Mouse (Mus musculus) limb, embryonic 14.5 days (tissue): ENCODE measurements around the gene Whamm. TPM values are rescaled to one million over a fixed set of nuclear protein-coding genes. Genes with fewer than 3 reads are reported as not detected.

Experiments
- ATAC-seq: fragments of 200-750 bp; cut with Nextera tagmentation; 2 replicates; pipeline ENCODE4 v1.8.0; 2017; ENCODE audit warnings: low read depth, moderate number of reproducible peaks, moderate TSS enrichment; ENCODE audit not compliant: low FRiP score
- DNase-seq: peaks from one replicate; pipeline ENCODE4 v3.0.0-alpha.2; 2015; ENCODE audit warnings: low spot score
- H3K27ac ChIP-seq: fragments of 300-500 bp; sonication (generic); replicated peaks from 2 replicates; pipeline ENCODE4 v1.5.1; 2014; ENCODE audit warnings: low read depth, mild to moderate bottlenecking, low read length, moderate library complexity, mixed read lengths
- H3K27me3 ChIP-seq: fragments of 300-500 bp; sonication (generic); 2 replicates; pipeline ENCODE4 v1.6.1; 2014; ENCODE audit warnings: low read length, mixed read lengths; ENCODE audit not compliant: control insufficient read depth, insufficient read depth
- H3K36me3 ChIP-seq: fragments of 300-500 bp; sonication (generic); 2 replicates; pipeline ENCODE4 v1.6.1; 2014; ENCODE audit warnings: mild to moderate bottlenecking, low read length, moderate library complexity, mixed read lengths; ENCODE audit not compliant: control insufficient read depth, insufficient read depth
- H3K4me1 ChIP-seq: fragments of 300-500 bp; sonication (generic); 2 replicates; pipeline ENCODE4 v1.6.1; 2014; ENCODE audit warnings: antibody characterized with exemption, low read length, mixed read lengths; ENCODE audit not compliant: control insufficient read depth, insufficient read depth
- H3K4me2 ChIP-seq: fragments of 300-500 bp; sonication (generic); replicated peaks from 2 replicates; pipeline ENCODE4 v1.6.1; 2014; ENCODE audit warnings: low read depth, mild to moderate bottlenecking, low read length, moderate library complexity; ENCODE audit not compliant: severe bottlenecking
- H3K4me3 ChIP-seq: fragments of 300-500 bp; sonication (generic); replicated peaks from 2 replicates; pipeline ENCODE4 v1.5.1; 2014; ENCODE audit warnings: low read length
- H3K9ac ChIP-seq: fragments of 300-500 bp; sonication (generic); 2 replicates; pipeline ENCODE4 v1.6.1; 2014; ENCODE audit warnings: mild to moderate bottlenecking, low read depth, low read length, moderate library complexity; ENCODE audit not compliant: severe bottlenecking
- H3K9me3 ChIP-seq: fragments of 300-500 bp; sonication (generic); 2 replicates; pipeline ENCODE4 v1.6.1; 2016; ENCODE audit warnings: low read length; ENCODE audit not compliant: control insufficient read depth
- POLR2A ChIP-seq: fragments of 200-500 bp; IDR thresholded peaks from 2 replicates; pipeline ENCODE4 v1.8.0; 2012; ENCODE audit warnings: inconsistent platforms, mild to moderate bottlenecking, moderate library complexity, borderline replicate concordance; ENCODE audit not compliant: insufficient read depth, insufficient read length; ENCODE audit errors: extremely low read depth
- WGBS: fragments of 180-500 bp; shearing (Covaris S2); extraction: QIAGEN DNeasy Blood & Tissue Kit; methylation state at CpG from one replicate; pipeline ENCODE4 v1.1.7; 2014; 5-methylcytosine and 5-hydroxymethylcytosine counted together
- polyA plus RNA-seq, 2 experiments: library from polyadenylated mRNA; depleted of rRNA in 1 of 2; stranded (reverse) in 1 of 2; unstranded in 1 of 2; fragments of >200 nt; fragmentation: Nextera tagmentation in 1 of 2; extraction: Ambion mirVana in 1 of 2; gene quantifications; 2 replicates each; pipeline versions ENCODE4 v1.2.1 to v1.2.3; 2012 to 2014

The Whamm gene
- polyA plus RNA-seq, 2 experiments: 5.4 to 10.4 TPM

GRCm38 (mm10) chr7:81610125-81610524, 39.1 kb downstream of the Whamm start:
- Histone ChIP-seq H3K4me3 (no peak overlapping the region), H3K4me2 (no peak overlapping the region), H3K9me3 (no peaks in the 10 kb centered on the region), H3K27ac (no peak overlapping the region), H3K4me1 (no peaks in the 10 kb centered on the region), H3K27me3 (no peaks in the 10 kb centered on the region), H3K9ac (no peak overlapping the region), H3K36me3 (peaks cover 8% of the 10 kb centered on the region; the same call in 1 of the 2 replicates)
- no peak for ATAC-seq
- WGBS: 67% methylated on average over 18 of the region's 18 CpGs
- DNase-seq: no peak
- no peak for TF ChIP-seq POLR2A

GRCm38 (mm10) chr7:81612856-81613635, 42.0 kb downstream of the Whamm start:
- no peaks in the 10 kb centered on the region for H3K4me1 ChIP-seq
- no peak for DNase-seq
- peaks cover 8% of the 10 kb centered on the region; the same call in 1 of the 2 replicates for H3K36me3 ChIP-seq
- ATAC-seq: no peak
- H3K4me3 ChIP-seq: no peak overlapping the region
- WGBS: 83% methylated on average over 13 of the region's 13 CpGs
- H3K9me3 ChIP-seq: no peaks in the 10 kb centered on the region
- no peaks in the 10 kb centered on the region for H3K27me3 ChIP-seq
- H3K27ac ChIP-seq: no peak overlapping the region
- no peak for TF ChIP-seq POLR2A
- H3K9ac ChIP-seq: no peak overlapping the region
- no peak overlapping the region for H3K4me2 ChIP-seq

DNA sequence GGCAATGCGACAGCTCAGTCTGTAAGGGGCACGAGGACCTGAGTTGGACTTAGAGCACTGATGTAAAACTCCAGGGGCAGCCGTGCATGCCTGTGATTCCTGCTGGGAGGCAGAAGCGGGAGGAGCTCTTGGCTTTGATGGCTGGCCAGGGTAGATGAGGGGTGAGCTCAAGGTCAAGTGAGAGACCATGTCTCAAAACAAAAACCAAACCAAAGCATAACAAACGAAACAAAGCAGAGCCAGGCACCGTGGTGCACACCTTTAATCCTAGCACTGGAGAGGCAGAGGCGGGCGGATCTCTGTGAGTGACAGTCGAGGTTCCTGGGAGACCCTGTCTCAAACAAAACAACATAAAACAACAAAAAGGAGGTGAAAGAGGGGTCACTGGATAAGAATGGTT, 44.0 kb downstream of the Whamm start:
- Histone ChIP-seq H3K4me2 (no peak overlapping the region), H3K36me3 (peaks cover 8% of the 10 kb centered on the region; the same call in 1 of the 2 replicates), H3K9ac (no peak overlapping the region), H3K4me3 (no peak overlapping the region), H3K27me3 (no peaks in the 10 kb centered on the region), H3K4me1 (no peaks in the 10 kb centered on the region), H3K27ac (no peak overlapping the region), H3K9me3 (no peaks in the 10 kb centered on the region)
- TF ChIP-seq POLR2A: no peak
- ATAC-seq: no peak
- no peak for DNase-seq
- WGBS: 83% methylated on average over 9 of the region's 9 CpGs

DNA sequence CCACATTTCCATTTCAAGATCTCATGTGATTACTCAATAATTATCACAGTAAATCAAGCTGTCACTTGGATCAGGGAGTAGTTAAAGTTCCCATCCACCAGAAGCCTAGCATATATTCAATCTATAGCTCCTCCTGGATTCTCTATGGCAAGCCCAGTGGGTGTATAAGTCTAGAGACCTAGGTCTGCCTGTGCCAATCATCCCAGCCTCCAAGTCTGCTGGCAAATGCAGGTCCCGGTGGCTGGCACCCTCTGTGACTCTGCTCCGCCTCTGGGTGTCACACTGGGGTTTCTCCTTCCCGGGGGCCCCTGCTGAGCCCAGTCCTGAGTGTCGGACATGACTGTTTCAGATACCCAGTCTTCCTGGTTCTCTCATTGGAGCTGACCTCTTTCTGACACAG, 51.7 kb downstream of the Whamm start:
- no peak overlapping the region for H3K4me3 ChIP-seq
- no peak for DNase-seq
- peaks cover 5% of the 10 kb centered on the region; the same call in 1 of the 2 replicates for H3K9me3 ChIP-seq
- no peak for TF ChIP-seq POLR2A
- H3K27ac ChIP-seq: no peak overlapping the region
- ATAC-seq: no peak
- H3K27me3 ChIP-seq: no peaks in the 10 kb centered on the region
- no peaks in the 10 kb centered on the region for H3K36me3 ChIP-seq
- 87% methylated on average over 4 of the region's 4 CpGs for WGBS
- no peak overlapping the region for H3K4me2 ChIP-seq
- H3K4me1 ChIP-seq: no peaks in the 10 kb centered on the region
- no peak overlapping the region for H3K9ac ChIP-seq

GRCm38 (mm10) chr7:81623767-81624166, 52.7 kb downstream of the Whamm start:
- WGBS: 91% methylated on average over 6 of the region's 6 CpGs
- H3K4me1 ChIP-seq: no peaks in the 10 kb centered on the region
- DNase-seq (no peak), ATAC-seq (no peak)
- TF ChIP-seq POLR2A: no peak
- H3K27ac ChIP-seq: no peak overlapping the region
- no peaks in the 10 kb centered on the region for H3K36me3 ChIP-seq
- H3K4me2 ChIP-seq: no peak overlapping the region
- peaks cover 5% of the 10 kb centered on the region; the same call in 1 of the 2 replicates for H3K9me3 ChIP-seq
- no peaks in the 10 kb centered on the region for H3K27me3 ChIP-seq
- H3K4me3 ChIP-seq: no peak overlapping the region
- no peak overlapping the region for H3K9ac ChIP-seq
